Mouse (Mus musculus): ENCODE data around the gene Nap1l1.

DNA sequence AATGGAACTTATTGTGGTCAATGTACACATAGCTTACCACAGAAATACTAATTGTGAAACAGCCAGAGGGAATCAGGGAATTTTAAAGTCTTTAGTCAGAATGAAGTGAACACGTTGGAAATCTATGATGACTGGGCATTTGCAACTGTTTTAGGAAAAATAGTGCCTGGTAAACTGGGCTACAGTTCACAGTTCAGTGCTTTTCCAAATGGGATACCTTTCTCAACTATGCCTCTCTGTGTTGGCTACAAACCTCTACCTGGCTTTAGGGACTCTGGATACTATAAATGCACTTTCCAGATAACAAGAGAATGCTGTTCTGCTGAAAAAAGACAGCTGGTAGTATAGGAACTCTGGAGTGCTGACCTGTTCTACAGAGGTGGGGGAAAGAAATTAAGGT, 31.6 kb downstream of the Nap1l1 start:
- no peak for TF ChIP-seq USF1 (IDR thresholded peaks at IDR 0.05; ENCODE audit: low read depth)
- TF ChIP-seq CTCF (IDR thresholded peaks at IDR 0.05; ENCODE audit: control insufficient read depth, insufficient read depth, insufficient read length) = no peak
- TF ChIP-seq MYOD1 (IDR thresholded peaks at IDR 0.05; ENCODE audit: control insufficient read depth, insufficient read length, low read depth) = no peak
- TF ChIP-seq MYOG (IDR thresholded peaks at IDR 0.05; ENCODE audit: control insufficient read depth, extremely low read depth, insufficient read length) = no peak
- TF ChIP-seq MAX (IDR thresholded peaks at IDR 0.05) = no peak
